ENCODE assay signal across 8 mouse cellular contexts in genomic region chr13:34916520-34917167, GRCm38 (mm10). TPM values are rescaled to one million over a fixed set of nuclear protein-coding genes. Genes with fewer than 3 reads are reported as not detected.
DNase-seq lines count a peak whose midpoint lies in the region; ATAC-seq lines count a peak whose summit lies in the region.

No protein-coding gene starts in this region.

- H3K9ac ChIP-seq in embryonic facial prominence, embryonic 12.5 days: no peak overlapping the region
- peak overlapping the region; percentile 29; the same call in 1 of the 2 replicates for H3K9ac ChIP-seq in hindbrain, embryonic 14.5 days
- H3K9ac ChIP-seq in liver, embryonic 11.5 days (ENCODE audit: low read depth, low read length): peak overlapping the region; percentile 40; the same call in 1 of the 2 replicates

- H3K27ac ChIP-seq in embryonic facial prominence, embryonic 12.5 days: no peak overlapping the region
- H3K27ac ChIP-seq in hindbrain, embryonic 14.5 days: no peak overlapping the region
- H3K27ac ChIP-seq in liver, embryonic 11.5 days (ENCODE audit: low read depth, low read length): no peak overlapping the region

- no peaks in the 10 kb centered on the region for H3K27me3 ChIP-seq in embryonic facial prominence, embryonic 12.5 days
- H3K27me3 ChIP-seq in hindbrain, embryonic 14.5 days (ENCODE audit: control insufficient read depth, insufficient read depth, low read length): no peaks in the 10 kb centered on the region
- no peaks in the 10 kb centered on the region for H3K27me3 ChIP-seq in liver, embryonic 11.5 days (replicated peaks; ENCODE audit: control insufficient read depth, insufficient read depth, low read length)

- peak overlapping the region; percentile 29 for H3K4me3 ChIP-seq in embryonic facial prominence, embryonic 12.5 days
- H3K4me3 ChIP-seq in hindbrain, embryonic 14.5 days (replicated peaks; ENCODE audit: low read length): peak overlapping the region; percentile 23
- peak overlapping the region; percentile 27 for H3K4me3 ChIP-seq in liver, embryonic 11.5 days (ENCODE audit: low read depth, low read length)

- no peaks in the 10 kb centered on the region for H3K36me3 ChIP-seq in embryonic facial prominence, embryonic 12.5 days
- H3K36me3 ChIP-seq in hindbrain, embryonic 14.5 days (replicated peaks; ENCODE audit: control insufficient read depth, insufficient read depth): no peaks in the 10 kb centered on the region
- no peaks in the 10 kb centered on the region for H3K36me3 ChIP-seq in liver, embryonic 11.5 days (ENCODE audit: control insufficient read depth, insufficient read depth, low read length)

- peak overlapping the region; percentile 48 for H3K4me2 ChIP-seq in embryonic facial prominence, embryonic 12.5 days (replicated peaks)
- peak overlapping the region; percentile 50 for H3K4me2 ChIP-seq in hindbrain, embryonic 14.5 days (replicated peaks)
- H3K4me2 ChIP-seq in liver, embryonic 11.5 days: peak overlapping the region; percentile 64

- intact Hi-C loops in left cerebral cortex, postnatal 4 days (cut with DNase I): no loop called here

- no peaks in the 10 kb centered on the region for H3K9me3 ChIP-seq in embryonic facial prominence, embryonic 12.5 days
- no peaks in the 10 kb centered on the region for H3K9me3 ChIP-seq in hindbrain, embryonic 14.5 days (ENCODE audit: control insufficient read depth, low read length)
- H3K9me3 ChIP-seq in liver, embryonic 11.5 days (ENCODE audit: control insufficient read depth, low read length): no peaks in the 10 kb centered on the region

- peak; percentile 20 for DNase-seq in left cerebral cortex, postnatal 4 days
- DNase-seq in left cerebral cortex, adult 11 months (ENCODE audit: low spot score): no peak
- DNase-seq in hindbrain, embryonic 14.5 days (ENCODE audit: low spot score): no peak
- DNase-seq in liver, embryonic 11.5 days (ENCODE audit: low spot score): peak; percentile 41
- peak; percentile 28 for DNase-seq in retina, embryonic 14.5 days (ENCODE audit: low spot score)
- no peak for DNase-seq in spleen, postnatal 4 days (ENCODE audit: low spot score in 2 of 2)
- DNase-seq in frontal cortex, postnatal 25 days (ENCODE audit: low spot score in 2 of 2): no peak

- 49% methylated on average over 37 of the region's 37 CpGs for WGBS in embryonic facial prominence, embryonic 12.5 days
- 28% methylated on average over 37 of the region's 37 CpGs for WGBS in hindbrain, embryonic 14.5 days
- 31% methylated on average over 36 of the region's 37 CpGs for WGBS in liver, embryonic 11.5 days

- 0 out of 2 replicates have a peak, but pooled peaks cover 3% of the 10 kb centered on the region for H3K4me1 ChIP-seq in embryonic facial prominence, embryonic 12.5 days
- peaks cover 6% of the 10 kb centered on the region; the same call in 1 of the 2 replicates for H3K4me1 ChIP-seq in hindbrain, embryonic 14.5 days (replicated peaks; ENCODE audit: control insufficient read depth, insufficient read depth, low read length)
- H3K4me1 ChIP-seq in liver, embryonic 11.5 days (replicated peaks; ENCODE audit: control insufficient read depth, insufficient read depth, low read length): no peaks in the 10 kb centered on the region; the same call in 1 of the 2 replicates

- no peak for ATAC-seq in embryonic facial prominence, embryonic 12.5 days (ENCODE audit: insufficient number of reproducible peaks, insufficient read depth, low FRiP score, low TSS enrichment)
- ATAC-seq in hindbrain, embryonic 14.5 days (ENCODE audit: low FRiP score): peak; percentile 46; the same call in 1 of the 2 replicates
- no peak for ATAC-seq in liver, embryonic 11.5 days (replicated peaks; ENCODE audit: low FRiP score)

RNA-seq across cellular contexts. Expression of gene Fam217a, which starts 7.5 kb away (rescaled TPM):
- under 1 TPM; 0.28 to 0.32 TPM for total RNA-seq in left cerebral cortex, postnatal 4 days (2021)
- 1.2 and 1.5 TPM in 2 replicates for polyA plus RNA-seq in embryonic facial prominence, embryonic 12.5 days (2016; fragmentation: Nextera tagmentation; extraction: Ambion mirVana)
- 0.67 and 1.4 TPM in 2 replicates for polyA plus RNA-seq in hindbrain, embryonic 14.5 days (2014; fragmentation: Nextera tagmentation; extraction: Ambion mirVana)
- polyA plus RNA-seq in liver, embryonic 11.5 days (2014; fragmentation: Nextera tagmentation; extraction: Ambion mirVana): 0.79 and 1.1 TPM in 2 replicates

RNA-seq across cellular contexts. Expression of gene 4933417A18Rik, which starts 7.6 kb away (rescaled TPM):
- not detected for total RNA-seq in left cerebral cortex, postnatal 4 days (2021)
- not detected in 2 replicates for polyA plus RNA-seq in embryonic facial prominence, embryonic 12.5 days (2016; fragmentation: Nextera tagmentation; extraction: Ambion mirVana)
- not detected in 2 replicates for polyA plus RNA-seq in hindbrain, embryonic 14.5 days (2014; fragmentation: Nextera tagmentation; extraction: Ambion mirVana)
- not detected in 2 replicates for polyA plus RNA-seq in liver, embryonic 11.5 days (2014; fragmentation: Nextera tagmentation; extraction: Ambion mirVana)

RNA-seq across cellular contexts. Expression of gene Prpf4b, which starts 41.5 kb away (rescaled TPM):
- 100 to 1,000 TPM in 1 of 2 experiments, 10 to 100 TPM in 1; 92.7 to 100 TPM for total RNA-seq in left cerebral cortex, postnatal 4 days (2021)
- polyA plus RNA-seq in embryonic facial prominence, embryonic 12.5 days (2016; fragmentation: Nextera tagmentation; extraction: Ambion mirVana): 88.5 and 97.7 TPM in 2 replicates
- 65.1 and 71.7 TPM in 2 replicates for polyA plus RNA-seq in hindbrain, embryonic 14.5 days (2014; fragmentation: Nextera tagmentation; extraction: Ambion mirVana)
- polyA plus RNA-seq in liver, embryonic 11.5 days (2014; fragmentation: Nextera tagmentation; extraction: Ambion mirVana): 97.7 and 99.3 TPM in 2 replicates

RNA-seq across cellular contexts. Expression of gene Eci3, which starts 47.0 kb away (rescaled TPM):
- total RNA-seq in left cerebral cortex, postnatal 4 days (2021): 1 to 10 TPM in 1 of 2 experiments, not detected in 1; 1.0 TPM
- polyA plus RNA-seq in embryonic facial prominence, embryonic 12.5 days (2016; fragmentation: Nextera tagmentation; extraction: Ambion mirVana): 1.1 and 1.8 TPM in 2 replicates
- 0.86 and 1.1 TPM in 2 replicates for polyA plus RNA-seq in hindbrain, embryonic 14.5 days (2014; fragmentation: Nextera tagmentation; extraction: Ambion mirVana)
- 0.32 and 0.37 TPM in 2 replicates for polyA plus RNA-seq in liver, embryonic 11.5 days (2014; fragmentation: Nextera tagmentation; extraction: Ambion mirVana)

Comparison
In these comparisons a context has a peak if more than half of its experiments do, and no peak if none do; other contexts are left out.
1. DNase-seq: peak in left cerebral cortex, postnatal 4 days (single experiment), liver, embryonic 11.5 days (single experiment) and retina, embryonic 14.5 days (single experiment); none in left cerebral cortex, adult 11 months (single experiment), hindbrain, embryonic 14.5 days (single experiment), spleen, postnatal 4 days (0 of 2) and frontal cortex, postnatal 25 days (0 of 2).
2. Peak in every context shown above with its lines, with median percentiles within 50 percentile points of each other: H3K4me2 ChIP-seq and H3K4me3 ChIP-seq.